Mouse (Mus musculus) retina, adult 2 months (tissue): ENCODE data around the gene Cavin2.

Experiments used
- DNase-seq: peaks from one replicate; pipeline ENCODE4 v3.0.0-alpha.2; 2012; ENCODE audit warnings: low read depth, low spot score

The Cavin2 gene

DNA sequence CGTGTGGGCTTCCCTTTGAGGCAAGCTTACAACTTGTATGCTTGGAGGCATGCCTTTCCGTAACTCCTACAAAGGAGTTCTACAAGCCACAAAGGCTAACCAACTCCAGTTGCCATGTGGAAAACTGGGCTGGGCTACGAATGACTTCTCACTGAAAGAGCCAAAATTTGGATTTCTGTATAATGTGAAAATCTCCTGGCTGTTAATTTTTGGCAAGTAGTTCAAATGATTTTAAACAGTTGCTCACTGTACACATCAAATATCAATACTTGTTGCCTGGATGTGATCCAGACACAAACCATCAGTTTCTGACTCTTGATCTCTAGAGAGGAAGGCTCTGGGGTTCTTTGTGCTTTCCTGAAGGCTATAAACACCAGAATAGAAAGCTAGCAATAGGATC is 18.1 kb downstream of the Cavin2 start:
- no peak for DNase-seq

DNA sequence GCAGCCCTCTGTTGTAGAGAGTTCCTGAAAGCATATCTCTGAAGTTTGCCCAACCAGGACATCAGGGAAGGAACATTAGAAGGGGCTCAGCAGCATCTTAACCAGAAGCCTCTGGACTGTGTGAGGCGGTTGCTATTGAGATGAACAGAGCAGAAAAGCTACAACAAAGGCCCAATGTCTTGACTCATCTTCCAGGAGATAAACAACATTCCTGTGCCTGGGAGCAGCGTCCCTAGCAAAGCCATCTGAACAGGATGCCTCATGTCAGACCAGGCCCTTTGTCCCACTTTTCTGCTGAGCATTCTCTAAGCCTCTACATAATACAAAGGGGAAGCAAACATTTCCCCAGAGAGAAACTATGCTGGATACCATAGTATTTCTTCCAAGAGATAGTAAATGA is 26.6 kb downstream of the Cavin2 start:
- no peak for DNase-seq

DNA sequence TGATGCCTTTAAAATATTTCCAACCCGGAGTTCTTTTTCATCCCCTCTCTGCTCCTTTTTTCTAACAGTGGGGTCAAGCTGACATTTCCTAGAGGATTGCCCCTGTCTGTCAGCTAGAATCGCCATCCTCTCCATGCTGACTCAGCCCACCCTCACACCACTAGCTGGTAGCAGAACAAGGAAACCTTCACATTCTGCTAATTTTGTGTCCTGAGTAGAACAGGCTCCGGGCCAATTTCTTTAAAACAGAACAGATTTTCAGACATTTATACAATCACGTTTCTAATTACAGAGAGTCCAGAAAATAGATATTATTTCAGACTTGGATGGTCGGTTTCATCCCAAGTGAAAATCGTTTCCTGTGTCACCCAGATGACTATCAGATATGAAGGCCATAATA is 34.6 kb downstream of the Cavin2 start:
- no peak for DNase-seq

DNA sequence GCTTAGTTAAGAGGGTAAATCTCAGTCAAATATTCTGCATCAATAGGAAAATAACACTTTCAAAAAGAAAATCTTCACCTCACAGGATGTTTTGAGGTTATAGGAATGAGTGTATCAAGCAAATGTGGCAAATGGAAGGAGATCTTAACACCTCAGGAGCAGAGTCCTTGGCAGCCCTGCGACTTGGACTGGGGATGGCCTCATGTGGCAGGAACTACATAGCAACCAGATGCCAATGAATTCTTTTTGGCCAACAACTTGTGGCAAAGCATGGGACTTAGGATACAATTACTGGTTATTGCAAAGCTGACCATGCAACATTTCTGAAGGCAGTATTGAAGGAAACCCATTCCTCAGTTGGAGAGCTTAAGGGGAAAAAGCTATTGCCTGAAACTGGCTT is 39.6 kb downstream of the Cavin2 start:
- DNase-seq = no peak

DNA sequence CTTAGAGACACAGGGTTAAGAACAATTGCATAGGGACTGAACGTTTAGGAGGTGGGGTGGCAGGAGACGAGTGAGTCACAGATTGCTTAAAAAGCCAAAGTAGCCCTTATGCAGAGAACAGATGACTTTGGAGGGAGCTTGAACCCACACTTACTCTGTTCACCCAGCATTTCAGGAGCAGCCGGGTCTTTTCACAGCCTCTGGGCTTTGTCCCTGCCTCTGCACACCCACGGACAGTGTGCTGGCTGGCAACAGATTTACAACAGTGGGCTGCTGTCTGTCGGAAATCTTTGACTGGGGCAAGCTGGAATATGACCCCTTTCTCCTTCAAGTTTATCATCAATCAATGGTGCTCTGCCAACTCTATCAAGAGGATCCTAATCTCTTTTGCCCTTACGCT is 44.1 kb downstream of the Cavin2 start:
- no peak for DNase-seq

DNA sequence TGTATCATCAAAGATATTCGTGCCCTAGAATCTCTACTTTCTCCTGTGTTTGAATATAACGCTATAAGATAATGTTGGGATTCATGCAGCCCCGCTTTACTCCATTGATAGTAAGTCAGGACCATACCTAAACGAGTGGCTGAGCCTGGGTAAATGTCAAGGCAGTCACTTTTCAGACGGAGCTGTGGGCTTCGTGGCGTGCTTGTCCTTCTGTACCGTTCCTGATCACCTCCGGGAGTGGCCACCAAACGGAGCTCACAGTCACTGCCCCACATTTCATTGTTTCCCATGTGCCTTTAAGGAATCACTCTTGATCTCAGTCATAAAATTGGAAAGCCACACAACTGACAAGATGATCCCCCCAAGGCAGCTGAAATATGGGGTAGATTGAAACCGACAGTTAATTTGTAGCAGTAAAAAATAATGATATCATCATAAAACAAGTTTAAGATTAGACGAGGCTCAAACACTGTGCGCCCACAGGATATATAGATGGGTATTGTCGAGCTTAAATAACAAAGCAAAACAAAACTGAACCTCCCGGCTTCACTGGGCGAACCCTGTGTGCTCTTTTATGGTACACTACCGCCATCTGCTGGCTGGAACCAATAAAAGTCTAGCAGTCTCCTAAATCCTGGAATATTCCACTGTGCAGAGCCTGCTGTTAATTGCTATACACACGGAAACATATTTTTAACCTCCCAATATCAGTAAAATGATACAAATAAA is 44.8 kb downstream of the Cavin2 start:
- DNase-seq = peak; percentile 64

DNA sequence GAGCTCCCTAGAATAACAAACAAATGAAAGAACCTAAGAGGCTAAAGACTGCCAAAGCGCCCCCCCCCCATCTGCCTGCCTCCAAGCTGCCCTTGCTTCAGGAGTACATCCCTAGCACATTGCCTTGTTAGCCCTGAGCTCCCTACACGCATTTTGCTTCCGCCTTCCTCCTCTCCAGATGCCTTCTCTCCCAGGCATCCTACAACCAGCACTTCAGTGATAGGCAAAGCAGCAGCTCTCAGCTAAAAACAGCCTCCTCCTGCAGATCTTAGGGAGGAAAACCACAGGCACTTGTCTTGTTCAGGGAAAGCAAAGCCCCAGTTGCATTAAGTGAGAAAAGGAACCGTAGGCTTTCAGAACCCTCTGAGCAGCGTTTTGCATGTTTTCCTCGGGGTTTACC is 45.4 kb downstream of the Cavin2 start:
- DNase-seq = no peak

DNA sequence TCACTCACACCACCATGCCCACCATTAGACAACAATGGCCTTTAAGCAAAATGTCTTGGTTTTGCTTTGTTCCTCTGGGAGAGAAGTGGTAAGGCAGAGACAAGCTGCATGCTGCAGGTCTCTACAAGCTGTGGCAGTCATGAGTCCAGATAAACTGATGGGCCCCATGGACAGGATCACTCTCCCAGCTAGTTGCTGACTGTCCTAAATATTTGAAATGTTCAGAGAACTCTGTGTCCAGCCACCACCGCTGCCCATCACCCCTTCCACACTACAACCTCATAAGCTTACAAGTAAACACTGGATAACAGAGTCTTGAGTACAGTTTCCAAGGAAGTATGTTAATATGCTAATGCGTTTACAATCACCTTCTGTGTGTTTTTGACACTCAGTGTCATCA is 46.2 kb downstream of the Cavin2 start:
- no peak for DNase-seq

DNA sequence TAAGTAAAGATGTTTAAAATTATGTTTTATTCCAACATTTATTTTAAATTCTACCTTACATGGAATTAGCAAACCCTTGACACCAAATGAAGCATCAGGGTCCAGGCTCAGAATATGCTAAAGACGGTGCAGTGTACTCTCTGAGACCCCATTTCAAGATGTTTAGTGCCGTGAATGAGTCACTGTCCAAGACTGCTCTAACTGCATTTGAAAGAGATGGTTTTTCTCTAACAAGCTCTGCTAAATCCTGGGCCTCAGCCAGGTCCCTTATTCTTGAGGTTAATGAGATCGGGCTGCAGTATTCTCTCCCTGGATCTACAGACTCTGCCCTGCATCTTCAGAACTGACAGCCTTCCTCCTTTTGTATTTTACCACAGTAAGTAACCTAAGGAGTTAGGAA is 55.2 kb downstream of the Cavin2 start:
- DNase-seq = no peak

DNA sequence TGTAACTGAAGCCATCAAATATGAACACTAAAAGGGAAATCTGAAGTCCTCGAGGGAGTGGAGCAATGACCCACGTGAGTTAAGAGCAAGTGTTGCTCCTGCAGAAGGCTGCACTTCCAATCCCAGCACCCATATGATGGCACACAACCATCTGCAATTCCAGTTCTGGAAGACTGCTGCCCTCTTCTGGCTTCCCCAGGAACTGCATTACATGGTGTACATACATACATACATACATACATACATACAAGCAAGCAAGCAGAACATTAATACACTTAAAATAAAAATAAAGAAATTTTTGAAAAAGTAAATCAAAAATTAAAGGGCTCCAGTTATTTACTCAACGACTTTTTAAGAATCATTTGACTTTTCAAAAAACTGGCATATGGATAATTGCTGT is 58.7 kb downstream of the Cavin2 start:
- DNase-seq = no peak

DNA sequence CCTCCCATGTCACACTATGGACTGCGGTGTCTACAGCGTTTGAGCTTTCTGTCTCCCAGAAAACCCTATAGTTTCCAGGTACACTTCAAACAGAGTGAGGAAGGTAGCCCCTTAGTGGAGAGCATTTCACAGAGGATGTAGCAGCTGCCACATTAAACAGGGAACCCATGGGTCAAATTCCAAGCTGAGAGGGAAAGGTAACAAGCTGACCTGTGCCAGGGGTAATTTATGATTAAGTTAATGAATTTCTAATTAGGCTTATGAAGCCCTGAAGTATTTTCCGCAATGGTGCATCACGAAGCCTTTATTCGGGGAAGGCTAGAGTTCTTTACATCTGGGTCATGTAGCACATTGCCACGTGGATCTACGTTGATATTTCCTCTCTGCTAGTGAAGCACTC is 59.7 kb downstream of the Cavin2 start:
- DNase-seq = no peak

DNA sequence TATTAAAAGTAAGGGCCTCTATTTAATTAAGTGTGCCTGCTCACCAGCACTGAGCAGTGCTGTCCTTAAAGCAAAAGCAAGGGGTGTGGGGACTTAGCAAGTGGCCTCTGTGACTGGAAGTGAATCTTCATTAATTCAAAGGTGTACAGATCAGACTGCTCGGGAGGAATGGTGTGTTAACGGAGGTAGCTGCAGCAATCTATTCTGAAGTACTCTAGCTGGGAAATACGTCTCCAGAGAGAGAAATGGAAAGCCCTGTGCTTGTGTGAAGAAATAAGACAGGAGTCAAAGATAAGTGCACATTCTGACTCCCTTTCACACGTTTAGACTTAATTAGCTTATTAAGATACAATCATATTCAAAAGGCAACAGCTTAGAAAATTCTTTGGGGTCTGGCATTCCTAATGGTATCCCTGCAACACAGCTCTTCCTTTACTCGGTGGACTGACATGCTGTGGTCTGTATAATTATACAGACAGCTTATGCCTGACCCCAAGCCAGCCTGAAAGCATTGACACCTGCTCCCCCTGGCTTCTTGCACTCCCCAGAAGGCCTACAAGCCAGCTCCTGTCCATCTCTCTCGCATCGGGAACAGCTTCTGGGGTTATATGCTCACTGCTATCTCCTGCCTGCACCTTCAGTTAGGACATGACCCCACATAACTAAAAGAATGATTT is 60.5 kb downstream of the Cavin2 start:
- DNase-seq = no peak
